Mouse (Mus musculus) cerebellum, adult 2 months (tissue): ENCODE data around the gene Gm10260. TPM values are rescaled to one million over a fixed set of nuclear protein-coding genes. Genes with fewer than 3 reads are reported as not detected.

Source experiments
- DNase-seq, 2 experiments: peaks; one replicate each; pipeline ENCODE4 v3.0.0; 2021
- H3K27ac ChIP-seq: fragments of 200-500 bp; 2 replicates; pipeline ENCODE4 v1.5.1; 2012; ENCODE audit warnings: low read length, control low read depth, inconsistent platforms; ENCODE audit not compliant: insufficient read depth
- H3K27me3 ChIP-seq: fragments of 200-500 bp; 2 replicates; pipeline ENCODE4 v1.6.1; 2012; ENCODE audit warnings: inconsistent platforms, mild to moderate bottlenecking, low read length, moderate library complexity; ENCODE audit not compliant: control insufficient read depth, insufficient read depth
- H3K4me1 ChIP-seq: fragments of 200-500 bp; 2 replicates; pipeline ENCODE4 v1.6.1; 2011; ENCODE audit warnings: low read length; ENCODE audit not compliant: control insufficient read depth, insufficient read depth
- H3K4me3 ChIP-seq: fragments of 200-500 bp; replicated peaks from 2 replicates; pipeline ENCODE3; 2011; ENCODE audit warnings: mild to moderate bottlenecking, low read depth, low read length, control low read depth; ENCODE audit not compliant: insufficient read depth
- CTCF ChIP-seq: fragments of 200-500 bp; IDR thresholded peaks from 2 replicates; pipeline ENCODE4 v1.5.1; 2011; ENCODE audit warnings: low read depth, mild to moderate bottlenecking, control low read depth, low read length, moderate library complexity, borderline replicate concordance; ENCODE audit not compliant: insufficient read depth
- POLR2A ChIP-seq: fragments of 200-500 bp; IDR thresholded peaks from 2 replicates; pipeline ENCODE4 v1.6.1; 2011; ENCODE audit warnings: low read length, control low read depth, borderline replicate concordance; ENCODE audit not compliant: insufficient read depth
- WGBS: fragments of 180-500 bp; shearing (Covaris S2); methylation state at CpG from one replicate; pipeline ENCODE4 v1.1.7; 2018; 5-methylcytosine and 5-hydroxymethylcytosine counted together
- polyA plus RNA-seq: library from polyadenylated mRNA; depleted of rRNA; stranded (reverse); fragments of >200 nt; gene quantifications from 2 replicates; pipeline ENCODE4 v1.2.3, GENCODE M21; 2012

Gene Gm10260
- polyA plus RNA-seq, 1 experiment: 3.8 TPM

DNA sequence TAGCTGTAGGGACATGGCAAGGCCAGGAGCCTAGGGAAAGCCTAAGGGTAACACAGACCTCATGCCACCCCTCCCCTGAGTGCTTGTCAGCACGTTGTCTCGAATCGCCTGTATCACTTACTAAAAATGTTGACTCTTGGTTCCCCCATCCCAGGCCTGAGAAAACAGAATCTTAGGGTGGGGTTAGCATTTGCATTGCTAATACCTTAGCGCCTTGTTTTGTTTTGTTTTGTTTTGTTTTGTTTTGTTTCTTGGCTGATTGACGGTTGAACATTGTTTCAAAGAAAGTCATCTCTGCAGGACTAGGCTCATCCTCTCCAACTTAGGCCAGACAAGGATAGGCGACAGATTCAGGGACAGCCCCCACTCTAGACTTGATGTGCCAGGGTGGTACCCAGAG is 35.9 kb downstream of the Gm10260 start:
- no peak for DNase-seq
- no peaks in the 10 kb centered on the region for H3K27me3 ChIP-seq
- whole genome bisulfite sequencing: 82% methylated on average over 6 of the region's 6 CpGs
- no peak overlapping the region for H3K27ac ChIP-seq
- no peak for TF ChIP-seq POLR2A
- TF ChIP-seq CTCF: no peak
- no peak overlapping the region for H3K4me3 ChIP-seq
- peaks cover 2% of the 10 kb centered on the region; the same call in 1 of the 2 replicates for H3K4me1 ChIP-seq

- no peak for TF ChIP-seq CTCF
- TF ChIP-seq POLR2A: no peak
- 72% methylated on average over 8 of the region's 8 CpGs for WGBS
Measured at GRCm38 (mm10) chr13:97712506-97713275, 47.7 kb downstream of the Gm10260 start.

DNA sequence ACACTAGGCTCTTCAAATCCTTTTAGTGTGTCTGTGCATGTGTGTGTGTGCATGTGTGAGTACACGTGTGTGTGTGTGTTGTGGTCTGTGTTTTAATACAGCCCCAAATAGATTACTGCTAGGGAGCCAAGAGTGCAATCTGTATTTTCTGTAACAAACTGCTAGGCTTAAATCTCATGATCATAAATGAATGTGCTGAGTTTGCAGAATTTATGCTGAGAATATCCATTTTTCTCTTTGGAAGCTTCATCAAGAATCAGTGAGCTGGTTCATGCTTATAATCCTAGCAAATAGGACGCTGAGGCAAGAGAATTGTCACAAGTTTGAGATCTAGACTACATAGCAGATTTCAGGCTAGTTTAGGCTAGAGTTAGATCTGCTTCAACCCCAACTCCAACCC is 48.9 kb downstream of the Gm10260 start:
- no peaks in the 10 kb centered on the region for H3K4me1 ChIP-seq
- 95% methylated on average over 2 of the region's 2 CpGs for WGBS
- H3K27me3 ChIP-seq: no peaks in the 10 kb centered on the region
- H3K4me3 ChIP-seq: no peak overlapping the region
- DNase-seq: no peak
- TF ChIP-seq POLR2A (no peak), CTCF (no peak)
- no peak overlapping the region for H3K27ac ChIP-seq

More at GRCm38 (mm10) chr13:97712506-97713275, 47.7 kb downstream of the Gm10260 start:
- no peaks in the 10 kb centered on the region for H3K27me3 ChIP-seq
- H3K4me1 ChIP-seq: no peaks in the 10 kb centered on the region
- no peak for DNase-seq
- H3K27ac ChIP-seq: no peak overlapping the region
- H3K4me3 ChIP-seq: no peak overlapping the region
